Mouse (Mus musculus): ENCODE data around the gene Fam3c. TPM values are rescaled to one million over a fixed set of nuclear protein-coding genes. Genes with fewer than 3 reads are reported as not detected.
"Not testable (repeated sequence)": the region's sequence is repeated elsewhere in the genome, so short reads cannot be mapped to it uniquely, and the experiment has no call there.

The Fam3c gene
- polyA plus RNA-seq, 1 experiment from 2014 or later = 81.1 TPM

- ATAC-seq (ENCODE audit: low FRiP score) = no peak
- WGBS = 88% methylated on average over 4 of the region's 4 CpGs
These were observed 90.0 kb downstream of the Fam3c start for GRCm38 (mm10) chr6:22266018-22266417.

GRCm38 (mm10) chr6:22264094-22264493 is 91.9 kb downstream of the Fam3c start:
- not testable (repeated sequence) for H3K27me3 ChIP-seq (ENCODE audit: control insufficient read depth, insufficient read depth, low read length); H3K4me2 ChIP-seq (replicated peaks); H3K9me3 ChIP-seq (ENCODE audit: control insufficient read depth, low read length); ATAC-seq (ENCODE audit: low FRiP score); H3K4me3 ChIP-seq (replicated peaks; ENCODE audit: low read length); H3K36me3 ChIP-seq (replicated peaks; ENCODE audit: control insufficient read depth, insufficient read depth); H3K4me1 ChIP-seq (replicated peaks; ENCODE audit: control insufficient read depth, insufficient read depth, low read length); H3K9ac ChIP-seq; DNase-seq (ENCODE audit: low spot score); H3K27ac ChIP-seq
- WGBS = 89% methylated on average over 8 of the region's 8 CpGs

More at GRCm38 (mm10) chr6:22266018-22266417, 90.0 kb downstream of the Fam3c start:
- Histone ChIP-seq H3K9ac (no peak overlapping the region), H3K4me2 (replicated peaks) (no peak overlapping the region), H3K27me3 (ENCODE audit: control insufficient read depth, insufficient read depth, low read length) (no peaks in the 10 kb centered on the region), H3K9me3 (ENCODE audit: control insufficient read depth, low read length) (no peaks in the 10 kb centered on the region), H3K4me1 (replicated peaks; ENCODE audit: control insufficient read depth, insufficient read depth, low read length) (no peaks in the 10 kb centered on the region), H3K27ac (no peak overlapping the region), H3K4me3 (replicated peaks; ENCODE audit: low read length) (no peak overlapping the region), H3K36me3 (replicated peaks; ENCODE audit: control insufficient read depth, insufficient read depth) (no peaks in the 10 kb centered on the region)
- DNase-seq (ENCODE audit: low spot score) = no peak

GRCm38 (mm10) chr6:22262519-22262918 is 93.5 kb downstream of the Fam3c start:
- Histone ChIP-seq H3K27ac (no peak overlapping the region), H3K4me2 (replicated peaks) (no peak overlapping the region), H3K9me3 (ENCODE audit: control insufficient read depth, low read length) (no peaks in the 10 kb centered on the region), H3K9ac (no peak overlapping the region), H3K4me3 (replicated peaks; ENCODE audit: low read length) (no peak overlapping the region), H3K4me1 (replicated peaks; ENCODE audit: control insufficient read depth, insufficient read depth, low read length) (no peaks in the 10 kb centered on the region), H3K27me3 (ENCODE audit: control insufficient read depth, insufficient read depth, low read length) (no peaks in the 10 kb centered on the region), H3K36me3 (replicated peaks; ENCODE audit: control insufficient read depth, insufficient read depth) (no peaks in the 10 kb centered on the region)
- WGBS = 69% methylated on average over 4 of the region's 4 CpGs
- DNase-seq (ENCODE audit: low spot score) (no peak), ATAC-seq (ENCODE audit: low FRiP score) (no peak)

GRCm38 (mm10) chr6:22258784-22259183 is 97.3 kb downstream of the Fam3c start:
- H3K4me2 ChIP-seq (replicated peaks) = no peak overlapping the region
- no peak overlapping the region for H3K27ac ChIP-seq
- H3K9me3 ChIP-seq (ENCODE audit: control insufficient read depth, low read length) = no peaks in the 10 kb centered on the region
- no peak overlapping the region for H3K9ac ChIP-seq
- H3K4me1 ChIP-seq (replicated peaks; ENCODE audit: control insufficient read depth, insufficient read depth, low read length) = no peaks in the 10 kb centered on the region
- no peaks in the 10 kb centered on the region for H3K36me3 ChIP-seq (replicated peaks; ENCODE audit: control insufficient read depth, insufficient read depth)
- H3K4me3 ChIP-seq (replicated peaks; ENCODE audit: low read length) = no peak overlapping the region
- no peak for ATAC-seq (ENCODE audit: low FRiP score)
- no peaks in the 10 kb centered on the region for H3K27me3 ChIP-seq (ENCODE audit: control insufficient read depth, insufficient read depth, low read length)
- DNase-seq (ENCODE audit: low spot score) = no peak
- WGBS = 93% methylated on average over 4 of the region's 4 CpGs

Other genes with a start within 250 kb of the Fam3c start
- 0.16 and 0.90 TPM in 2 replicates for gene Wnt16, start 68.0 kb downstream of the Fam3c start, polyA plus RNA-seq (2014; fragmentation: Nextera tagmentation; extraction: Ambion mirVana)

Data from hindbrain, embryonic 14.5 days (tissue).